Mouse (Mus musculus) kidney, postnatal 36 days (tissue): ENCODE measurements around the gene Actr8.

Source experiments
- DNase-seq, 2 experiments: peaks; one replicate each; pipeline ENCODE4 v3.0.0; 2021 to 2022; ENCODE audit warnings: mixed read lengths in 2 of 2

Gene Actr8

GRCm38 (mm10) chr14:29996000-29996751 lies 18.0 kb downstream of the Actr8 start:
- DNase-seq: peak; percentile 55 to 87

- no peak for DNase-seq
Observed at GRCm38 (mm10) chr14:29997345-29997744, 19.2 kb downstream of the Actr8 start.

- DNase-seq: no peak
Observed at GRCm38 (mm10) chr14:29998747-29999474, 20.8 kb downstream of the Actr8 start.

GRCm38 (mm10) chr14:29999475-29999811 lies 21.3 kb downstream of the Actr8 start:
- DNase-seq: no peak

GRCm38 (mm10) chr14:30008733-30009575 lies 30.8 kb downstream of the Actr8 start, which contains the start of the genes Il17rb and Chdh:
Gene Il17rb (minus strand): TSS chr14:30008896.
Gene Chdh (plus strand): TSS chr14:30009023.
- peak; percentile 91 to 93 for DNase-seq

GRCm38 (mm10) chr14:30009864-30010560 lies 31.9 kb downstream of the Actr8 start:
- peak; percentile 94 to 96 for DNase-seq

- peak; percentile 83 to 91 for DNase-seq
Observed at GRCm38 (mm10) chr14:30011886-30012560, 33.9 kb downstream of the Actr8 start.

- peak in 1 of 2 experiments; percentile 11 for DNase-seq
Observed at GRCm38 (mm10) chr14:30014487-30014886, 36.4 kb downstream of the Actr8 start.

- DNase-seq: no peak
Observed at GRCm38 (mm10) chr14:30015008-30015407, 36.9 kb downstream of the Actr8 start.

GRCm38 (mm10) chr14:30016666-30017065 lies 38.5 kb downstream of the Actr8 start:
- DNase-seq: peak; percentile 18 to 49

GRCm38 (mm10) chr14:30017794-30018462 lies 39.8 kb downstream of the Actr8 start:
- peak; percentile 71 to 79 for DNase-seq

- peak; percentile 60 to 65 for DNase-seq
Observed at GRCm38 (mm10) chr14:30018463-30018801, 40.3 kb downstream of the Actr8 start.

- peak; percentile 54 to 58 for DNase-seq
Observed at GRCm38 (mm10) chr14:30018846-30019245, 40.7 kb downstream of the Actr8 start.

- DNase-seq: peak; percentile 75 to 85
Observed at GRCm38 (mm10) chr14:30019375-30019774, 41.2 kb downstream of the Actr8 start.

- no peak for DNase-seq
Observed at GRCm38 (mm10) chr14:30019792-30020575, 41.8 kb downstream of the Actr8 start.

GRCm38 (mm10) chr14:30022471-30022870 lies 44.3 kb downstream of the Actr8 start:
- peak in 1 of 2 experiments; percentile 44 for DNase-seq

- no peak for DNase-seq
Observed at GRCm38 (mm10) chr14:30024387-30024786, 46.2 kb downstream of the Actr8 start.

- DNase-seq: peak in 1 of 2 experiments; percentile 80
Observed at GRCm38 (mm10) chr14:30027378-30027777, 49.2 kb downstream of the Actr8 start.

GRCm38 (mm10) chr14:30033405-30033804 lies 55.3 kb downstream of the Actr8 start:
- DNase-seq: peak in 1 of 2 experiments; percentile 6

GRCm38 (mm10) chr14:30038431-30038830 lies 60.3 kb downstream of the Actr8 start:
- DNase-seq: no peak
